Mouse (Mus musculus) embryonic facial prominence, embryonic 15.5 days (tissue): Measurements from ENCODE around the gene Renbp. TPM values are rescaled to one million over a fixed set of nuclear protein-coding genes. Genes with fewer than 3 reads are reported as not detected.

Experiments
- ATAC-seq: fragments of 200-750 bp; cut with Nextera tagmentation; 2 replicates; pipeline ENCODE4 v1.8.0; 2017; ENCODE audit warnings: low read depth, moderate TSS enrichment; ENCODE audit not compliant: insufficient number of reproducible peaks, low FRiP score, low TSS enrichment
- H3K27ac ChIP-seq: fragments of 300-500 bp; sonication (generic); replicated peaks from 2 replicates; pipeline ENCODE4 v1.5.1; 2015; ENCODE audit warnings: mild to moderate bottlenecking, inconsistent platforms
- H3K27me3 ChIP-seq: fragments of 300-500 bp; sonication (generic); 2 replicates; pipeline ENCODE4 v1.6.1; 2015; ENCODE audit warnings: inconsistent platforms
- H3K36me3 ChIP-seq: fragments of 300-500 bp; sonication (generic); 2 replicates; pipeline ENCODE4 v1.6.1; 2015; ENCODE audit warnings: mild to moderate bottlenecking, inconsistent platforms
- H3K4me1 ChIP-seq: fragments of 300-500 bp; sonication (generic); 2 replicates; pipeline ENCODE4 v1.6.1; 2015; ENCODE audit warnings: inconsistent platforms
- H3K4me2 ChIP-seq: fragments of 300-500 bp; sonication (generic); replicated peaks from 2 replicates; pipeline ENCODE4 v1.6.1; 2015; ENCODE audit warnings: mild to moderate bottlenecking, inconsistent platforms
- H3K4me3 ChIP-seq: fragments of 300-500 bp; sonication (generic); replicated peaks from 2 replicates; pipeline ENCODE4 v1.5.1; 2015; ENCODE audit warnings: mild to moderate bottlenecking, inconsistent platforms
- H3K9ac ChIP-seq: fragments of 300-500 bp; sonication (generic); 2 replicates; pipeline ENCODE4 v1.6.1; 2015; ENCODE audit warnings: inconsistent platforms
- H3K9me3 ChIP-seq: fragments of 300-500 bp; sonication (generic); replicated peaks from 2 replicates; pipeline ENCODE4 v1.6.1; 2016; ENCODE audit warnings: inconsistent platforms
- WGBS: fragments of 180-500 bp; shearing (Covaris S2); methylation state at CpG from one replicate; pipeline ENCODE4 v1.1.7; 2015; 5-methylcytosine and 5-hydroxymethylcytosine counted together
- polyA plus RNA-seq: library from polyadenylated mRNA; unstranded; fragments of >200 nt; fragmentation: Nextera tagmentation; extraction: Ambion mirVana; gene quantifications from 2 replicates; pipeline ENCODE4 v1.2.1, GENCODE M21; 2015

The Renbp gene
- polyA plus RNA-seq, 1 experiment from 2014 or later: 33.1 TPM

DNA sequence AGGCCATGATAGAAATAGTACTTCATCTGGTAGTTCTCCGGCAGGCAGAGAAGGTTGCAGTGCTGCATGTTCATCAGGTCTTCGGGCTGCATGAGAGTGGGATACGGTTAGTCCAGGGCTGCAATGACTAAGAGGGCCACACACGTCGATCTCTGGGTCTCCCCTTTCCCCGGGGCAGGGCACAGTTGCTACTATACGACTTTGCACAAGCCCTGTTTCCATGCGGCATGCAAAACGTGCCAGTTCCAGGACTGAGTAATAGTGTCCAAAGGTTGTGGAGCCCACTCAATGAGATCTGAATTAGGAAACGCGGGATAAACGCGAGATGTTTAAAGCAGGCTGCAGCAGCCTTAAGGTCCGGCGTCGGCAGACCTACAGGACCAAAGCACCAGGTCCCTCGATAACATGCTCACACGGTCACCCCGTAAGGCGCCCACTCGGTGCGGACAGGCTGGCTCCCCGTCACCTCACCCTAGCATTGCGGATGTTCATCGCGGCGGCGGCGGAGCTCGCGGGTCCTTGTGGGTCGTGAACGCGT is 9.3 kb downstream of the Renbp start:
- Histone ChIP-seq H3K27ac (peak overlapping the region; percentile 75), H3K36me3 (peaks cover 8% of the 10 kb centered on the region; the same call in 1 of the 2 replicates), H3K4me1 (no peaks in the 10 kb centered on the region), H3K27me3 (no peaks in the 10 kb centered on the region), H3K9ac (peak overlapping the region; percentile 51), H3K9me3 (no peaks in the 10 kb centered on the region), H3K4me3 (peak overlapping the region; percentile 58), H3K4me2 (peak overlapping the region; percentile 68)
- ATAC-seq: peak; percentile 30; the same call in 1 of the 2 replicates
- WGBS: 14% methylated on average over 34 of the region's 34 CpGs

GRCm38 (mm10) chrX:73918631-73919030 is 12.0 kb downstream of the Renbp start:
- 82% methylated on average over 5 of the region's 5 CpGs for WGBS
- Histone ChIP-seq H3K4me1 (no peaks in the 10 kb centered on the region), H3K36me3 (peaks cover 8% of the 10 kb centered on the region; the same call in 1 of the 2 replicates), H3K4me3 (no peak overlapping the region), H3K4me2 (no peak overlapping the region), H3K27ac (no peak overlapping the region), H3K9me3 (no peaks in the 10 kb centered on the region), H3K27me3 (no peaks in the 10 kb centered on the region), H3K9ac (no peak overlapping the region)
- no peak for ATAC-seq

- no peak overlapping the region for H3K27ac ChIP-seq
- no peaks in the 10 kb centered on the region for H3K4me1 ChIP-seq
- H3K4me3 ChIP-seq: no peak overlapping the region
- ATAC-seq: no peak
- H3K9ac ChIP-seq: no peak overlapping the region
- no peaks in the 10 kb centered on the region for H3K9me3 ChIP-seq
- no peaks in the 10 kb centered on the region for H3K27me3 ChIP-seq
- 85% methylated on average over 8 of the region's 8 CpGs for WGBS
- H3K36me3 ChIP-seq: peaks cover 8% of the 10 kb centered on the region; the same call in 1 of the 2 replicates
- no peak overlapping the region for H3K4me2 ChIP-seq
Measured at GRCm38 (mm10) chrX:73916945-73917344, 13.7 kb downstream of the Renbp start.

DNA sequence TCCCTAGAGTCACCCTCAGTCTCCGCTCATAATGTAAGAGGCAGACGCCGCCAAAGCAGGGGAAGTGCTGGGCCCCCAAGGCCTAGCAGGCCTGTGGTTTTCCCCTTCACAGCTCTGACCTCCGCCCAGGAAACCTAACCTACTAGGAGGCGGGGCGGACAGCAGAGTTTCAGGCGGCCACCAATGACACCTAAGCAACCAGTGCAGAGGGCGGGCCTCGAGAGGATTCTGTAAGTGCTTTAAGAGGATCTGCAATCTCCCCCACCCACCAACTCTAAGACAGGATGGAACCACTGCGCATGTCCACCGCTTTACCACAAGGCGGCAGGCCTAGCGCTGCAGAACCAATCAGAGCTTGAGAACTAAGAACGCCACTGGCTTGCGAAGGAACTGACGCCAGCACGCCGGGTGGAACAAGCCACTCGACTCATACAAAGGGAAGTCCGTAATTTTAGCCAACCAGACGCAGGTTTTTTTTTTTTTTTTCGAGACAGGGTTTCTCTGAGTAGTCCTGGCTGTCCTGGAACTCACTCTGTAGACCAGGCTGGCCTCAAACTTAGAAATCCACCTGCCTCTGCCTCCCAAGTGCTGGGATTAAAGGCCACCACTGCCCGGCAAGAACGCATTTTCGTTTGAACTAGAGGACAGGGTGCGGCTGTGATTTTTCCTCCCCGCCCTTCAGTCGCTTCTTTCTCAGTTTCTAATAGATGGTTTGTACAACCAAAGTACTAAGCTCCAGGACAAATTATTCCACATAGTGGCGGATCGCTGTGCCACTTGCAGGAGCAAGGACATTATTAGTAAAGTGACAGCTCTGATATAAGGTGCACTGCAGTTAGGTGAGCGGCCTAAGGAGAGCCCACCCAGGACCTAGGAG is 15.6 kb downstream of the Renbp start:
- peak; percentile 97 for ATAC-seq
- 25% methylated on average over 31 of the region's 31 CpGs for WGBS
- no peaks in the 10 kb centered on the region for H3K27me3 ChIP-seq
- H3K9me3 ChIP-seq: no peaks in the 10 kb centered on the region
- no peaks in the 10 kb centered on the region for H3K4me1 ChIP-seq
- H3K4me2 ChIP-seq: peak overlapping the region; percentile 40
- peak overlapping the region; percentile 28 for H3K4me3 ChIP-seq
- H3K9ac ChIP-seq: no peak overlapping the region
- peak overlapping the region; percentile 74 for H3K27ac ChIP-seq
- peaks cover 8% of the 10 kb centered on the region; the same call in 1 of the 2 replicates for H3K36me3 ChIP-seq

DNA sequence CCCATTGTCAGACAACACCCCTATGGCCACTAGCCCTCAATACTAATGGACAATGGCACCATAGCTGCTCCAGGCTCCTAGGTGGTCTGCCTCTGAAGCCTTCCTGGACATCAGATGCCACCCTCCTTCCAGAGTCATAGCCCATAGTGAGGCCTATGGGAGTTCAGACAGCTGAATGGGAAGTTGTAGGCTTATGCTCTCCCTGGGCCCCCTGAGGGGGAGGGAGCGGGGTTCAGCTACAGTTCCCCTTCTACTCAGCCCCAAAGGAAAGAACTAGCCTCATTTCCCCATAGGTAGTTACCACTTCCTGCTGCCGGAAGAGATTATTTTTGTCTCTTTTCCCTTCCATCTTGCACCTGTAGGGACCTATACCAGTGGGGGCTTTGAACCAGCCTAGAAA is 19.1 kb downstream of the Renbp start:
- no peaks in the 10 kb centered on the region for H3K4me1 ChIP-seq
- no peak for ATAC-seq
- H3K27ac ChIP-seq: no peak overlapping the region
- H3K9ac ChIP-seq: no peak overlapping the region
- no peaks in the 10 kb centered on the region for H3K36me3 ChIP-seq
- WGBS: 75% methylated on average over 2 of the region's 2 CpGs
- no peak overlapping the region for H3K4me2 ChIP-seq
- H3K4me3 ChIP-seq: no peak overlapping the region
- H3K27me3 ChIP-seq: no peaks in the 10 kb centered on the region
- no peaks in the 10 kb centered on the region for H3K9me3 ChIP-seq

DNA sequence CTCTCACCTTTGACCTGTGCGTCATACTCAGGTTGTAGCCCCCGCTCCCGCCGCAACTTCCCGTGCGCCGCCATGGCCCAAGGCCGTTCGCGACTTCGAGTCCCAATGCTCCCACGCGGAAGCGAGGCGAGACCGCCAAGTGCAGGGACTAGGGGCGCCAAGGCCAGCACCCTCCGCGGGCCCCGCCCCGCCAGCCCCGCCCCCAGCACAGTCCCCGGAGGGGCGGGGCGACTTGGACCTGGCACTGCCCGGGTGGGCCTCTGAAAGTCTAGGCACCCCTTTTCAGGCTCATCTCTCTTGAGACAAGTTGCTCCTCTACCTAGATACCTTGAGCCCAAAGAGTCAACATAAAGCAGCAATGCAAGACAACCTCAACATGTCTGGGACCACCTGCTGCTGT is 19.5 kb downstream of the Renbp start:
- no peak overlapping the region for H3K9ac ChIP-seq
- WGBS: 19% methylated on average over 23 of the region's 26 CpGs

GRCm38 (mm10) chrX:73910451-73910850 is 20.2 kb downstream of the Renbp start:
- H3K36me3 ChIP-seq: no peaks in the 10 kb centered on the region
- H3K9me3 ChIP-seq: no peaks in the 10 kb centered on the region
- no peak overlapping the region for H3K9ac ChIP-seq
- H3K27ac ChIP-seq: no peak overlapping the region
- no peaks in the 10 kb centered on the region for H3K4me1 ChIP-seq
- H3K4me2 ChIP-seq: no peak overlapping the region
- ATAC-seq: no peak
- no peaks in the 10 kb centered on the region for H3K27me3 ChIP-seq
- no peak overlapping the region for H3K4me3 ChIP-seq

More for the DNA sequence above, 19.5 kb downstream of the Renbp start:
- no peak overlapping the region for H3K27ac ChIP-seq
- H3K9me3 ChIP-seq: no peaks in the 10 kb centered on the region
- ATAC-seq: no peak
- no peaks in the 10 kb centered on the region for H3K27me3 ChIP-seq
- no peaks in the 10 kb centered on the region for H3K36me3 ChIP-seq
- peak overlapping the region; percentile 22; the same call in 1 of the 2 replicates for H3K4me3 ChIP-seq
- H3K4me2 ChIP-seq: peak overlapping the region; percentile 40
- H3K4me1 ChIP-seq: no peaks in the 10 kb centered on the region

DNA sequence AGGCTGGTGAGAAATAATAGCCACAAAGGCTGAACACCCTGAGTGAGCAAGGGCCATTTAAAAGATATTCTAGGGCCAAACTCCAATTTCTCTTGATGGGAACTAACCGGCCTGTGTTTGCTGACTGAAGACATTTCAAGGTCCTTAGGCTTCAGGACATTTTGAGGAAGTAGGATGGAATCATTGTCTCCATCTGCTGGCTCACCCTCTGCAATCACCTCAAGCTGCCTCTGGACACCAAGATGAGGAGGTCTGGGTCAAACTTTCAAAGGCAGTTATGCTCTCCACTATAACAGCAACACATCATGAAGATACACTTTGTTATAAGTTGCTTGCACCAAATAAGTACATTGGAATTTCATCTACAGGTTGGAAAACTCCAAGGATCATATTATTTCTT is 20.6 kb downstream of the Renbp start:
- Histone ChIP-seq H3K9me3 (no peaks in the 10 kb centered on the region), H3K9ac (no peak overlapping the region), H3K36me3 (no peaks in the 10 kb centered on the region), H3K27me3 (no peaks in the 10 kb centered on the region), H3K27ac (no peak overlapping the region), H3K4me1 (no peaks in the 10 kb centered on the region), H3K4me3 (no peak overlapping the region), H3K4me2 (no peak overlapping the region)
- ATAC-seq: no peak
- 75% methylated on average over 1 of the region's 1 CpGs for WGBS

- H3K9me3 ChIP-seq: no peaks in the 10 kb centered on the region
- no peak for ATAC-seq
- H3K27ac ChIP-seq: no peak overlapping the region
- no peak overlapping the region for H3K4me2 ChIP-seq
- 63% methylated on average over 3 of the region's 3 CpGs for WGBS
- no peaks in the 10 kb centered on the region for H3K4me1 ChIP-seq
- no peaks in the 10 kb centered on the region for H3K27me3 ChIP-seq
- no peak overlapping the region for H3K9ac ChIP-seq
- H3K36me3 ChIP-seq: no peaks in the 10 kb centered on the region
- H3K4me3 ChIP-seq: no peak overlapping the region
Measured at GRCm38 (mm10) chrX:73897959-73898358, 32.7 kb downstream of the Renbp start.

DNA sequence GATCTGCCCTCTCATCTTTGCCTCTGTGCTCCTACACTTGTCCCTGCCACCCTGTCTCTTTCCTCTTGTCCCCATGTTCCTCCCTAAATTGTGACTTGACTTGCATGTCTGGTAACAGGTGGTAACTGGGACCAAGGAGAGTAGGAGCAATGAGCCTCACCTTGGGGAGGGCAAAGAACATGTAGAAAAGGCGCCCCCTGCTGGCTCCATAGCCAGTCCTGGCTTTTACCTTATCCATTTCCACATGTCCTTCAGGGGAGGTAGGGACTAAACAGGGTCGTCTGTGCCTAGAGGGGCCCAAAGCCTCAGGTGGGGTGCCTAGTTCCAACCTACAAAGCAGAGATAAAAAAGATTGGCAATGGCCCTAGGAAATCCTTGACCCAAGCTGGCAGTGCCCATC is 34.9 kb downstream of the Renbp start, which contains the start of gene L1cam:
TSS of gene L1cam (minus strand) at position 387 of the 400 bp plus-strand sequence.
- Histone ChIP-seq H3K27ac (no peak within 1 kb of the TSS), H3K36me3 (no peaks in the 10 kb centered on the region), H3K27me3 (no peaks in the 10 kb centered on the region), H3K4me2 (no peak within 1 kb of the TSS), H3K4me3 (no peak within 1 kb of the TSS), H3K4me1 (no peaks in the 10 kb centered on the region), H3K9me3 (no peaks in the 10 kb centered on the region), H3K9ac (no peak within 1 kb of the TSS)
- ATAC-seq: no peak
- WGBS: 17% methylated on average over 2 of the region's 2 CpGs

DNA sequence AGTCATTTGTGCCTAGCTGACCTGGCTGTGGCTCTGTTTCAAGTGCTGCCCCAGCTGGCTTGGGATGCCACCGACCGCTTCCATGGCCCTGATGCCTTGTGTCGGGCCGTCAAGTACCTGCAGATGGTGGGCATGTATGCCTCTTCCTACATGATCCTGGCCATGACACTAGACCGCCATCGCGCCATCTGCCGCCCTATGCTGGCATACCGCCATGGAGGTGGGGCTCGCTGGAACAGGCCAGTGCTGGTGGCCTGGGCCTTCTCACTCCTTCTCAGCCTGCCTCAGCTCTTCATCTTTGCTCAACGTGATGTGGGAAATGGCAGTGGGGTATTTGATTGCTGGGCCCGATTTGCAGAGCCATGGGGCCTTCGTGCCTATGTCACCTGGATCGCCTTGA is 37.8 kb downstream of the Renbp start:
- Histone ChIP-seq H3K27me3 (no peaks in the 10 kb centered on the region), H3K4me3 (no peak overlapping the region), H3K9me3 (no peaks in the 10 kb centered on the region), H3K36me3 (no peaks in the 10 kb centered on the region), H3K4me1 (no peaks in the 10 kb centered on the region), H3K9ac (no peak overlapping the region), H3K27ac (no peak overlapping the region), H3K4me2 (no peak overlapping the region)
- whole genome bisulfite sequencing: 90% methylated on average over 14 of the region's 14 CpGs
- ATAC-seq: no peak
